Mouse (Mus musculus) thymus, adult 2 months (tissue): Measurements from ENCODE around the gene Cbx7. TPM values are rescaled to one million over a fixed set of nuclear protein-coding genes. Genes with fewer than 3 reads are reported as not detected.
"Not testable (repeated sequence)": the region's sequence is repeated elsewhere in the genome, so short reads cannot be mapped to it uniquely, and the experiment has no call there.

ENCODE experiments used
- DNase-seq: peaks from one replicate; pipeline ENCODE4 v3.0.0; 2021
- H3K27ac ChIP-seq: fragments of 200-500 bp; 2 replicates; pipeline ENCODE4 v1.5.1; 2012; ENCODE audit warnings: low read length, control low read depth; ENCODE audit not compliant: control insufficient read depth, insufficient read depth
- H3K27me3 ChIP-seq: fragments of 200-500 bp; 2 replicates; pipeline ENCODE4 v1.6.1; 2012; ENCODE audit warnings: mild to moderate bottlenecking, low read length, moderate library complexity, mixed read lengths; ENCODE audit not compliant: control insufficient read depth, insufficient read depth
- H3K36me3 ChIP-seq: fragments of 200-500 bp; 2 replicates; pipeline ENCODE4 v1.6.1; 2012; ENCODE audit warnings: mild to moderate bottlenecking, low read length, moderate library complexity; ENCODE audit not compliant: control insufficient read depth, insufficient read depth
- H3K4me1 ChIP-seq: fragments of 200-500 bp; replicated peaks from 2 replicates; pipeline ENCODE4 v1.6.1; 2012; ENCODE audit warnings: low read length; ENCODE audit not compliant: control insufficient read depth, insufficient read depth
- H3K4me3 ChIP-seq: fragments of 200-500 bp; 2 replicates; pipeline ENCODE4 v1.5.1; 2012; ENCODE audit warnings: mild to moderate bottlenecking, low read length, control low read depth, moderate library complexity; ENCODE audit not compliant: control insufficient read depth, insufficient read depth
- CTCF ChIP-seq: fragments of 200-500 bp; IDR thresholded peaks from 2 replicates; pipeline ENCODE4 v1.5.1; 2012; ENCODE audit warnings: mild to moderate bottlenecking, control low read depth, low read length, moderate library complexity, borderline replicate concordance; ENCODE audit not compliant: control insufficient read depth, poor library complexity, insufficient read depth; ENCODE audit errors: extremely low read depth
- POLR2A ChIP-seq: fragments of 200-500 bp; IDR thresholded peaks from 2 replicates; pipeline ENCODE4 v1.6.1; 2012; ENCODE audit warnings: mild to moderate bottlenecking, low read length, control low read depth, moderate library complexity; ENCODE audit not compliant: control insufficient read depth, poor library complexity, insufficient read depth; ENCODE audit errors: extremely low read depth
- WGBS: fragments of 180-500 bp; shearing (Covaris S2); methylation state at CpG from one replicate; pipeline ENCODE4 v1.1.7; 2018; 5-methylcytosine and 5-hydroxymethylcytosine counted together
- polyA plus RNA-seq: library from polyadenylated mRNA; depleted of rRNA; stranded (reverse); fragments of >200 nt; gene quantifications from 2 replicates; pipeline ENCODE4 v1.2.3, GENCODE M21; 2012

The Cbx7 gene
- polyA plus RNA-seq, 1 experiment: 72.6 TPM

DNA sequence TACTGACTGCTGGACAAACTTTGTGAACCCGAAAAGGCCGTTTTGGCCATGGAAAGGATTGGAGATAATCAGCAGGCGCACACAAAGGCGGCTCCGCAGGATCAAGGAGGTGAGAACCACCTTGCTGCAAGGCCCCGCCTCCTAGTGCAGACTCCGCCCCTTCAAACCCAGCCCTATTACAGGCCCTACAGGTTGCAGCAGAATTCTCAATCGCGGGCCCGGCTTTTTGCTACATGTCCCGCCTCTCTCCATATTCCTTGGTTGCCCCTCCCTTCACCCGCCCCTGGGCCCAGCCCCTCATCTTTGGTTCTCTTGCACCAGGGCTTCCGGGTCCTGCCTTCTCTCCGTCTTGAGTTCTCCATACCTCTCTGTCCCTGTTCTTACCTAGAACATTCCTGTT, 64.1 kb downstream of the Cbx7 start:
- Histone ChIP-seq H3K4me1 (no peaks in the 10 kb centered on the region), H3K27me3 (no peaks in the 10 kb centered on the region), H3K27ac (no peak overlapping the region), H3K4me3 (no peak overlapping the region), H3K36me3 (peaks cover 40% of the 10 kb centered on the region)
- TF ChIP-seq POLR2A (no peak), CTCF (no peak)
- WGBS: 93% methylated on average over 14 of the region's 14 CpGs
- no peak for DNase-seq

DNA sequence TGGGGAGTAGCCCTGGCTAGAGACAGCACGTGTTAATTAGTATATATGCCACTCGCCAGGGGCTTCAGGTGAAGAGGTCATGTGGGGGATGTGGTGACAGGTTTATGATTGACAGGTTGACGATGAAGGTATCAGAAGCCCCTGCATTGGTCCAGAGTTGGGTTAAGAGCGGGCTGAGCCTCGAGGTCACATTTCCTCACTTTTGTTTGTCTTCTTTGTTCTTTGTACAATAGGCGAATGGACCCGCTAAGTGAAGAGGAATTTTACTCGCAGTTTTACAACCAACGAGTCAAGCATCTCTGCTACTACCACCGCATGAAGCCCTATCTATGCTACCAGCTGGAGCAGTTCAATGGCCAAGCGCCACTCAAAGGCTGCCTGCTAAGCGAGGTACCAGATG, 65.7 kb downstream of the Cbx7 start:
- H3K27ac ChIP-seq: no peak overlapping the region
- H3K36me3 ChIP-seq: peaks cover 49% of the 10 kb centered on the region
- H3K27me3 ChIP-seq: no peaks in the 10 kb centered on the region
- H3K4me3 ChIP-seq: no peak overlapping the region
- TF ChIP-seq CTCF (no peak), POLR2A (no peak)
- H3K4me1 ChIP-seq: 0 out of 2 replicates have a peak, but pooled peaks cover 4% of the 10 kb centered on the region
- no peak for DNase-seq
- WGBS: 96% methylated on average over 12 of the region's 12 CpGs

DNA sequence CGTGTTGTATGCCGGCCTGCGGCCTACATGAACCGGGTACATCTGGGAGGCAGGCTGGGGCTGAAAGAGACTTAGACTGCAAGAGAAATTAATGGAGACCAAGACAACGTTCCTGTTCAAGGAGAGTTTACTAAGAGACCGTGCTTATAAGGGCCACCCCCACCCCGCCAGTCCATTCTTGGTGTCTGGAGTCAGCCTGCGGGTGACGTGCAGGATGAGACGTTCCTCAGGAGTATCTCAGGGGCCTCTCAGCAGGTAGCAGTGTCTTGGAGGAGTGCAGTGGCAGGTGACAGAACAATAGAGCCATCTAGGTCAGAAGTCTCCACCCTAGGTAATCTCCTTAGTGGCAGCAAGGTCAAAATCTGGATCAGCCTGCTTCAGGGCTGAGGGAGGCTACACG, 66.2 kb downstream of the Cbx7 start:
- DNase-seq, H3K27me3 ChIP-seq: not testable (repeated sequence)

DNA sequence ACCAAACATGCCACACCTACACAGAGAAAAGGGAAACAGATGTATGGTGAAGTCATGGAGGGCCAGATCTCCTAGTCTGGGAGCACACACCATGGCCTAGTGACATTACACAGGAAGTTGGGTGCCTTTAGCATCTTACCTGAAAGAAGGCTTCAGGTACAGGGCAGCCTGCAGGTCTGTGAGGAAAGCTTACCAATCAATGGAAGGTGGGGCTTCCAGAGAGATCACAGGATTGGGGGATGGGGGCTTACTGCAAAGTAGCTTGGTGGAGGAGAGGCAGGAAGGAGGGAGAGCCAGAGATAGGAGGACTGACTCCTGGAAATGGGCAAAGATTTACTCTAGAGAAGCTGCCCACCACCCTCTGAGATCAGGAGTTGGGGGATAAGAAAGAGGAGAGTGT, 67.0 kb downstream of the Cbx7 start:
- DNase-seq: no peak
- TF ChIP-seq POLR2A: no peak
- no peak for TF ChIP-seq CTCF
- Histone ChIP-seq H3K4me1 (peaks cover 7% of the 10 kb centered on the region; the same call in 1 of the 2 replicates), H3K27me3 (no peaks in the 10 kb centered on the region), H3K36me3 (peaks cover 58% of the 10 kb centered on the region), H3K4me3 (no peak overlapping the region), H3K27ac (no peak overlapping the region)

More for the DNA sequence above, 66.2 kb downstream of the Cbx7 start:
- not testable (repeated sequence) for H3K4me1 ChIP-seq, H3K27ac ChIP-seq, H3K4me3 ChIP-seq
- peaks cover 54% of the 10 kb centered on the region for H3K36me3 ChIP-seq
- WGBS: 98% methylated on average over 11 of the region's 11 CpGs

DNA sequence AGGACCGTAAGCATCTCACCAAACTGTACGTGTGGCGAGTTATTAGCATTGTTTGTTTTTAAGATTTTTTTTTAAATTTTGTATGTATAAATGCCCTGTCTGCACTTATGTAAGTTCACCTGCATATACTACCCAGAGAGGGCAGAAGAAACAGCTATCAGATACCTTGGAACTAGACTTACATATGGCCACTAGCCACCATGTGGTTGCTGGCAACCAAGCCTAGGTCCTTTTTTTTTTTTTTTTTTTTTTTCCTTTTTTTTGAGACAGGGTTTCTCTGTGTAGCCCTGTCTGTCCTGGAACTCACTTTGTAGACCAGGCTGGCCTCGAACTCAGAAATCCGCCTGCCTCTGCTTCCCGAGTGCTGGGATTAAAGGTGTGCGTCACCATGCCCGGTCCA, 67.8 kb downstream of the Cbx7 start:
- H3K27ac ChIP-seq, H3K4me3 ChIP-seq, DNase-seq, H3K27me3 ChIP-seq: not testable (repeated sequence)
- Histone ChIP-seq H3K4me1 (peaks cover 14% of the 10 kb centered on the region), H3K36me3 (peaks cover 65% of the 10 kb centered on the region)
- WGBS: 98% methylated on average over 8 of the region's 8 CpGs

DNA sequence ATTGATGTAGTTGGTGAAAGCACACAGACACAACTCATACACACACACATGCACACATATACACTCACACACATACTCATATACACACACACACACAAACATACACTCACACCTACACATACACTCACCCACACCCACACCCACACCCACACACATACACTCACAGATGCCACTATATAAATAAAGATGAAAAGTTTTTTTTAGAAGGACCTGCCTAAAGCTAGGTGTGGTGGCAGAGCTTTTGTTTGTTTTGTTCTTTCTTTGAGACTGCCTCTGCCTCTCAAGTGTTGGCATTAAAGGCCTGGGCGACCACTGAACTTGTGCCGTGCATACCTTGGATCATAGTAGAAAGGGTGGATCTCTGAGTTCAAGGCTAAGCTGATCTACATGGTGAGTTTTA, 69.5 kb downstream of the Cbx7 start:
- TF ChIP-seq POLR2A (no peak), CTCF (no peak)
- no peak for DNase-seq
- Histone ChIP-seq H3K27me3 (no peaks in the 10 kb centered on the region), H3K36me3 (peaks cover 60% of the 10 kb centered on the region), H3K4me1 (peaks cover 18% of the 10 kb centered on the region), H3K4me3 (no peak overlapping the region), H3K27ac (no peak overlapping the region)
- 83% methylated on average over 2 of the region's 2 CpGs for WGBS

DNA sequence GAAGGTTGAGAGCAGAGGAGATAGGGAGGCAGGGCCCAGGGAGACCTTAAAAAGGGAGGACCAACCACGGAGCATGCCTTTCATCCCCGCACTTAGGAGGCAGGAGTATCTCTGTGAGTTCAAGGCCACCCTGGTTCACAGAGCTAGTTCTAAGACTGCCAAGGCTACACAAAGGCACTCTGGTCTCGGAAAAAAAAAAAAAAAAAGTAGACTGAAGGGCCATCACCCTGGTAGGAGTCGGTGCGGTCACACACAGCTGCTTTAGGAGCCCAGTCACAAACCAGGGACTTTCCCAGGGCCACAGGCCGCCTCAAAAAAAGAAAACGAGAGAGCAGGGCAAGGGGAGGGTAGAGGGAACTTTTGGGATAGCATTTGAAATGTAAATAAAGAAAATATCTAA, 70.2 kb downstream of the Cbx7 start:
- H3K27me3 ChIP-seq: no peaks in the 10 kb centered on the region
- H3K4me1 ChIP-seq: peaks cover 24% of the 10 kb centered on the region
- 73% methylated on average over 7 of the region's 7 CpGs for WGBS
- H3K27ac ChIP-seq: peak overlapping the region; percentile 68
- peaks cover 58% of the 10 kb centered on the region for H3K36me3 ChIP-seq
- TF ChIP-seq CTCF (no peak), POLR2A (no peak)
- DNase-seq: no peak
- H3K4me3 ChIP-seq: no peak overlapping the region
